Mouse (Mus musculus) spleen, adult 2 months (tissue): ENCODE results near the gene Efs. TPM values are rescaled to one million over a fixed set of nuclear protein-coding genes. Genes with fewer than 3 reads are reported as not detected.

Source experiments
- DNase-seq, 2 experiments: peaks; one replicate each; pipeline versions ENCODE4 v3.0.0 to v3.0.0-alpha.2; 2012 to 2021; ENCODE audit warnings: low spot score in 2 of 2, low read depth in 1 of 2
- H3K27ac ChIP-seq: fragments of 200-500 bp; 2 replicates; pipeline ENCODE4 v1.5.1; 2012; ENCODE audit warnings: low read length, inconsistent platforms; ENCODE audit not compliant: insufficient read depth
- H3K27me3 ChIP-seq: fragments of 200-500 bp; 2 replicates; pipeline ENCODE4 v1.6.1; 2012; ENCODE audit warnings: mild to moderate bottlenecking, moderate library complexity, low read length, inconsistent platforms; ENCODE audit not compliant: control insufficient read depth, insufficient read depth
- H3K36me3 ChIP-seq: fragments of 200-500 bp; 2 replicates; pipeline ENCODE4 v1.6.1; 2012; ENCODE audit warnings: mild to moderate bottlenecking, low read length, inconsistent platforms; ENCODE audit not compliant: control insufficient read depth, insufficient read depth
- H3K4me1 ChIP-seq: fragments of 200-500 bp; 2 replicates; pipeline ENCODE4 v1.6.1; 2011; ENCODE audit warnings: inconsistent platforms; ENCODE audit not compliant: control insufficient read depth, insufficient read depth, insufficient read length
- H3K4me3 ChIP-seq: fragments of 200-500 bp; 2 replicates; pipeline ENCODE4 v1.5.1; 2011; ENCODE audit warnings: mild to moderate bottlenecking, inconsistent platforms; ENCODE audit not compliant: insufficient read depth, insufficient read length; ENCODE audit errors: extremely low read depth
- CTCF ChIP-seq: fragments of 200-500 bp; IDR thresholded peaks from 2 replicates; pipeline ENCODE4 v1.5.1; 2011; ENCODE audit warnings: mild to moderate bottlenecking, inconsistent platforms; ENCODE audit not compliant: insufficient read depth, insufficient read length, insufficient replicate concordance; ENCODE audit errors: extremely low read depth
- POLR2A ChIP-seq: fragments of 200-500 bp; IDR thresholded peaks from 2 replicates; pipeline ENCODE4 v1.6.1; 2011; ENCODE audit warnings: low read depth, low read length, inconsistent platforms
- WGBS: fragments of 180-500 bp; shearing (Covaris S2); methylation state at CpG from one replicate; pipeline ENCODE4 v1.1.7; 2018; 5-methylcytosine and 5-hydroxymethylcytosine counted together
- polyA plus RNA-seq: library from polyadenylated mRNA; depleted of rRNA; stranded (reverse); fragments of >200 nt; gene quantifications from 2 replicates; pipeline ENCODE4 v1.2.3, GENCODE M21; 2012

The Efs gene
- polyA plus RNA-seq, 1 experiment = 2.4 TPM

GRCm38 (mm10) chr14:54959197-54959596 is 33.3 kb upstream of the Efs start:
- no peaks in the 10 kb centered on the region for H3K27me3 ChIP-seq
- H3K4me1 ChIP-seq = no peaks in the 10 kb centered on the region; the same call in none of the 2 replicates
- no peaks in the 10 kb centered on the region for H3K36me3 ChIP-seq
- TF ChIP-seq CTCF (no peak), POLR2A (no peak)
- whole genome bisulfite sequencing = 89% methylated on average over 3 of the region's 3 CpGs
- no peak for DNase-seq
- no peak overlapping the region for H3K27ac ChIP-seq
- no peak overlapping the region for H3K4me3 ChIP-seq

- TF ChIP-seq CTCF (no peak), POLR2A (no peak)
- no peaks in the 10 kb centered on the region; the same call in none of the 2 replicates for H3K4me1 ChIP-seq
- DNase-seq = no peak
- H3K27ac ChIP-seq = no peak overlapping the region
- H3K36me3 ChIP-seq = no peaks in the 10 kb centered on the region
- H3K4me3 ChIP-seq = no peak overlapping the region
- no peaks in the 10 kb centered on the region for H3K27me3 ChIP-seq
- 74% methylated on average over 4 of the region's 4 CpGs for WGBS
Observed at GRCm38 (mm10) chr14:54958503-54958902, 32.6 kb upstream of the Efs start.

- no peaks in the 10 kb centered on the region for H3K36me3 ChIP-seq
- TF ChIP-seq POLR2A (no peak), CTCF (no peak)
- H3K4me3 ChIP-seq = no peak overlapping the region
- H3K27ac ChIP-seq = no peak overlapping the region
- H3K27me3 ChIP-seq = no peaks in the 10 kb centered on the region
- DNase-seq = no peak
- 86% methylated on average over 9 of the region's 9 CpGs for WGBS
- H3K4me1 ChIP-seq = no peaks in the 10 kb centered on the region; the same call in none of the 2 replicates
Observed at GRCm38 (mm10) chr14:54956533-54956932, 30.6 kb upstream of the Efs start.

GRCm38 (mm10) chr14:54955481-54955880 is 29.6 kb upstream of the Efs start:
- WGBS = 83% methylated on average over 3 of the region's 3 CpGs
- Histone ChIP-seq H3K27me3 (no peaks in the 10 kb centered on the region), H3K4me1 (no peaks in the 10 kb centered on the region), H3K27ac (no peak overlapping the region), H3K36me3 (no peaks in the 10 kb centered on the region), H3K4me3 (no peak overlapping the region)
- DNase-seq = no peak
- no peak for TF ChIP-seq POLR2A
- TF ChIP-seq CTCF = no peak

- no peaks in the 10 kb centered on the region for H3K4me1 ChIP-seq
- H3K4me3 ChIP-seq = no peak overlapping the region
- DNase-seq = no peak
- no peaks in the 10 kb centered on the region for H3K27me3 ChIP-seq
- TF ChIP-seq CTCF (no peak), POLR2A (no peak)
- no peak overlapping the region for H3K27ac ChIP-seq
- WGBS = 77% methylated on average over 3 of the region's 3 CpGs
- no peaks in the 10 kb centered on the region for H3K36me3 ChIP-seq
Observed at GRCm38 (mm10) chr14:54954474-54954873, 28.5 kb upstream of the Efs start.

- TF ChIP-seq POLR2A = no peak
- no peak for TF ChIP-seq CTCF
- H3K27me3 ChIP-seq = no peaks in the 10 kb centered on the region
- WGBS = 91% methylated on average over 8 of the region's 8 CpGs
Observed at GRCm38 (mm10) chr14:54953664-54954206, 27.8 kb upstream of the Efs start.

GRCm38 (mm10) chr14:54951587-54951986 is 25.7 kb upstream of the Efs start:
- no peaks in the 10 kb centered on the region for H3K36me3 ChIP-seq
- no peak overlapping the region for H3K27ac ChIP-seq
- DNase-seq = no peak
- WGBS = 92% methylated on average over 6 of the region's 6 CpGs
- H3K4me1 ChIP-seq = no peaks in the 10 kb centered on the region
- no peak overlapping the region for H3K4me3 ChIP-seq
- no peak for TF ChIP-seq CTCF
- TF ChIP-seq POLR2A = no peak
- no peaks in the 10 kb centered on the region for H3K27me3 ChIP-seq

More at GRCm38 (mm10) chr14:54953664-54954206, 27.8 kb upstream of the Efs start:
- H3K4me3 ChIP-seq = no peak overlapping the region
- H3K36me3 ChIP-seq = no peaks in the 10 kb centered on the region
- no peaks in the 10 kb centered on the region for H3K4me1 ChIP-seq
- no peak for DNase-seq
- H3K27ac ChIP-seq = no peak overlapping the region
